Mouse (Mus musculus) stomach, postnatal 0 days (tissue): ENCODE measurements around the gene Scaf1. TPM values are rescaled to one million over a fixed set of nuclear protein-coding genes. Genes with fewer than 3 reads are reported as not detected.

Experiments used
- ATAC-seq: fragments of 200-750 bp; cut with Nextera tagmentation; 2 replicates; pipeline ENCODE4 v1.8.0; 2017; ENCODE audit not compliant: low FRiP score, low TSS enrichment
- DNase-seq: peaks from one replicate; pipeline ENCODE4 v3.0.0-alpha.2; 2016; ENCODE audit warnings: low spot score
- H3K27ac ChIP-seq: fragments of 300-500 bp; sonication (generic); replicated peaks from 2 replicates; pipeline ENCODE4 v1.5.1; 2014; ENCODE audit warnings: mild to moderate bottlenecking, control low read depth
- H3K27me3 ChIP-seq: fragments of 300-500 bp; sonication (generic); 2 replicates; pipeline ENCODE4 v1.6.1; 2014; ENCODE audit warnings: low read length; ENCODE audit not compliant: control insufficient read depth, insufficient read depth
- H3K36me3 ChIP-seq: fragments of 300-500 bp; sonication (generic); 2 replicates; pipeline ENCODE4 v1.6.1; 2014; ENCODE audit warnings: low read length, mixed read lengths; ENCODE audit not compliant: control insufficient read depth, insufficient read depth
- H3K4me1 ChIP-seq: fragments of 300-500 bp; sonication (generic); replicated peaks from 2 replicates; pipeline ENCODE4 v1.6.1; 2014; ENCODE audit warnings: antibody characterized with exemption; ENCODE audit not compliant: control insufficient read depth, insufficient read depth
- H3K4me2 ChIP-seq: fragments of 300-500 bp; sonication (generic); replicated peaks from 2 replicates; pipeline ENCODE4 v1.6.1; 2014; ENCODE audit warnings: low read depth, mild to moderate bottlenecking, control low read depth, moderate library complexity
- H3K4me3 ChIP-seq: fragments of 300-500 bp; sonication (generic); 2 replicates; pipeline ENCODE4 v1.5.1; 2014; ENCODE audit warnings: low read depth, low read length, control low read depth
- H3K9ac ChIP-seq: fragments of 300-500 bp; sonication (generic); 2 replicates; pipeline ENCODE4 v1.6.1; 2014; ENCODE audit warnings: mild to moderate bottlenecking, low read length, control low read depth, mixed read lengths
- H3K9me3 ChIP-seq: fragments of 300-500 bp; sonication (generic); 2 replicates; pipeline ENCODE4 v1.6.1; 2016; ENCODE audit warnings: low read length; ENCODE audit not compliant: control insufficient read depth
- CTCF ChIP-seq: IDR thresholded peaks from 2 replicates; pipeline ENCODE4 v1.5.1; 2016; ENCODE audit warnings: antibody characterized with exemption, low read depth, mild to moderate bottlenecking, moderate library complexity
- EP300 ChIP-seq: optimal IDR thresholded peaks from 2 replicates; pipeline ENCODE3; 2016; ENCODE audit warnings: antibody characterized with exemption
- WGBS: fragments of 180-500 bp; shearing (Covaris S2); extraction: QIAGEN DNeasy Blood & Tissue Kit; methylation state at CpG from one replicate; pipeline ENCODE4 v1.1.7; 2014; 5-methylcytosine and 5-hydroxymethylcytosine counted together
- polyA plus RNA-seq: library from polyadenylated mRNA; unstranded; fragments of >200 nt; fragmentation: Nextera tagmentation; extraction: Ambion mirVana; gene quantifications from 2 replicates; pipeline ENCODE4 v1.2.1, GENCODE M21; 2015

The Scaf1 gene
- polyA plus RNA-seq, 1 experiment from 2014 or later: 14.9 TPM

- WGBS: 8% methylated on average over 10 of the region's 10 CpGs
- no peaks in the 10 kb centered on the region for H3K9me3 ChIP-seq
- no peak for TF ChIP-seq CTCF
- TF ChIP-seq EP300: no peak
- H3K36me3 ChIP-seq: peaks cover 8% of the 10 kb centered on the region; the same call in 1 of the 2 replicates
- no peaks in the 10 kb centered on the region for H3K27me3 ChIP-seq
- H3K4me1 ChIP-seq: peaks cover 8% of the 10 kb centered on the region
- H3K27ac ChIP-seq: peak overlapping the region; percentile 56
- DNase-seq (no peak), ATAC-seq (no peak)
- peak overlapping the region; percentile 67 for H3K4me3 ChIP-seq
- H3K4me2 ChIP-seq: peak overlapping the region; percentile 79
- H3K9ac ChIP-seq: peak overlapping the region; percentile 74
Observed at GRCm38 (mm10) chr7:44996672-44997071, 19.5 kb downstream of the Scaf1 start.

- TF ChIP-seq EP300 (no peak), CTCF (no peak)
- Histone ChIP-seq H3K36me3 (peaks cover 3% of the 10 kb centered on the region; the same call in 1 of the 2 replicates), H3K27ac (peak overlapping the region; percentile 82), H3K4me1 (no peaks in the 10 kb centered on the region), H3K4me2 (peak overlapping the region; percentile 53), H3K4me3 (peak overlapping the region; percentile 51), H3K9ac (peak overlapping the region; percentile 67), H3K27me3 (no peaks in the 10 kb centered on the region), H3K9me3 (no peaks in the 10 kb centered on the region)
- peak; percentile 53 for ATAC-seq
- WGBS: under 1% methylated on average over 29 of the region's 29 CpGs
- no peak for DNase-seq
Observed at GRCm38 (mm10) chr7:44986879-44987718, 29.1 kb downstream of the Scaf1 start.

GRCm38 (mm10) chr7:44986192-44986878 is 29.8 kb downstream of the Scaf1 start, which contains the start of gene Prmt1:
Prmt1 (minus strand) TSS chr7:44986568.
- ATAC-seq (peak; percentile 97), DNase-seq (peak; percentile 98)
- peak within 1 kb of the TSS; percentile 96 for H3K27ac ChIP-seq
- H3K4me2 ChIP-seq: peak within 1 kb of the TSS; percentile 86
- TF ChIP-seq EP300 (peak; percentile 90), CTCF (no peak)
- peak within 1 kb of the TSS; percentile 90 for H3K4me3 ChIP-seq
- peak within 1 kb of the TSS; percentile 93 for H3K9ac ChIP-seq
- H3K27me3 ChIP-seq: no peaks in the 10 kb centered on the region
- H3K36me3 ChIP-seq: peaks cover 11% of the 10 kb centered on the region
- under 1% methylated on average over 42 of the region's 42 CpGs for WGBS
- no peaks in the 10 kb centered on the region for H3K4me1 ChIP-seq
- no peaks in the 10 kb centered on the region for H3K9me3 ChIP-seq

GRCm38 (mm10) chr7:44985595-44986191 is 30.5 kb downstream of the Scaf1 start:
- Histone ChIP-seq H3K4me3 (peak overlapping the region; percentile 90), H3K4me2 (peak overlapping the region; percentile 86), H3K27ac (peak overlapping the region; percentile 96), H3K4me1 (no peaks in the 10 kb centered on the region), H3K9me3 (no peaks in the 10 kb centered on the region), H3K27me3 (no peaks in the 10 kb centered on the region), H3K36me3 (peaks cover 15% of the 10 kb centered on the region), H3K9ac (peak overlapping the region; percentile 93)
- WGBS: under 1% methylated on average over 38 of the region's 45 CpGs
- ATAC-seq: no peak
- TF ChIP-seq CTCF (peak; percentile 62), EP300 (no peak)
- peak; percentile 75 for DNase-seq

- Histone ChIP-seq H3K4me2 (0 out of 2 replicates have a peak overlapping the region, but pooled peaks have one; percentile 3), H3K9ac (no peak overlapping the region), H3K27me3 (no peaks in the 10 kb centered on the region), H3K27ac (peak overlapping the region; percentile 24; the same call in 1 of the 2 replicates), H3K4me1 (no peaks in the 10 kb centered on the region), H3K4me3 (no peak overlapping the region), H3K9me3 (no peaks in the 10 kb centered on the region), H3K36me3 (peaks cover 15% of the 10 kb centered on the region)
- DNase-seq (no peak), ATAC-seq (no peak)
- TF ChIP-seq CTCF (no peak), EP300 (no peak)
- 22% methylated on average over 3 of the region's 3 CpGs for WGBS
Observed at GRCm38 (mm10) chr7:44984833-44985164, 31.4 kb downstream of the Scaf1 start.
